Mouse (Mus musculus) midbrain, embryonic 15.5 days (tissue): ENCODE results near the gene Abcd3. TPM values are rescaled to one million over a fixed set of nuclear protein-coding genes. Genes with fewer than 3 reads are reported as not detected.

Experiments
- ATAC-seq: fragments of 200-750 bp; cut with Nextera tagmentation; replicated peaks from 2 replicates; pipeline ENCODE4 v1.8.0; 2017; ENCODE audit warnings: moderate TSS enrichment
- H3K27ac ChIP-seq: fragments of 300-500 bp; sonication (generic); 2 replicates; pipeline ENCODE4 v1.5.1; 2015; ENCODE audit warnings: mild to moderate bottlenecking, inconsistent platforms
- H3K27me3 ChIP-seq: fragments of 300-500 bp; sonication (generic); replicated peaks from 2 replicates; pipeline ENCODE4 v1.6.1; 2015; ENCODE audit warnings: inconsistent platforms
- H3K36me3 ChIP-seq: fragments of 300-500 bp; sonication (generic); replicated peaks from 2 replicates; pipeline ENCODE4 v1.6.1; 2015; ENCODE audit warnings: inconsistent platforms
- H3K4me1 ChIP-seq: fragments of 300-500 bp; sonication (generic); 2 replicates; pipeline ENCODE4 v1.6.1; 2015; ENCODE audit warnings: inconsistent platforms
- H3K4me2 ChIP-seq: fragments of 300-500 bp; sonication (generic); 2 replicates; pipeline ENCODE4 v1.6.1; 2015; ENCODE audit warnings: inconsistent platforms, mild to moderate bottlenecking, moderate library complexity
- H3K4me3 ChIP-seq: fragments of 300-500 bp; sonication (generic); 2 replicates; pipeline ENCODE4 v1.5.1; 2015; ENCODE audit warnings: mild to moderate bottlenecking, inconsistent platforms
- H3K9ac ChIP-seq: fragments of 300-500 bp; sonication (generic); 2 replicates; pipeline ENCODE4 v1.6.1; 2015; ENCODE audit warnings: mild to moderate bottlenecking, inconsistent platforms
- H3K9me3 ChIP-seq: fragments of 300-500 bp; sonication (generic); 2 replicates; pipeline ENCODE4 v1.6.1; 2016; ENCODE audit warnings: inconsistent platforms
- WGBS: fragments of 180-500 bp; shearing (Covaris S2); methylation state at CpG from one replicate; pipeline ENCODE4 v1.1.7; 2015; ENCODE audit warnings: mixed read lengths; 5-methylcytosine and 5-hydroxymethylcytosine counted together
- polyA plus RNA-seq: library from polyadenylated mRNA; unstranded; fragments of >200 nt; fragmentation: Nextera tagmentation; extraction: Ambion mirVana; gene quantifications from 2 replicates; pipeline ENCODE4 v1.2.1, GENCODE M21; 2015

Abcd3 gene
- polyA plus RNA-seq, 1 experiment from 2014 or later, result 70.8 TPM

DNA sequence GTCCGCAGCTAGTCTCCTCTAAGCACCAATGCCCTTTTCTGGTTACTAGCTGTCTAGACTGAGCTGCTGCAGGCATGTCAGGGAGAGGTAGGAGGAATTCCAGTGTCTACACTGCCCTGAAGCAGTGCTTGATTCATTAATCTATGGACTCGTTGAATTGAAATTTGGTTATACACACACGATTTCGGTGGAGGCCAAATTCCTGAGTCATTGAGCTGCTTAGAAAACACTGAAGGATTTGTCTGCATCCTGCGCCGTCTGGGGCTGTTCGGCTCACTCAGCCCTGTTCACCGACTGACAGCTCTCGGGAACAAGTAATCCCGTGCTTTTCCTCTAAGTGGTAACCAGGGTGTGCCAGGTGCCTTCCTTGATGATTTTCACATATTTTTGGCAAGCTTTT is 89.5 kb downstream of the Abcd3 start:
- no peak overlapping the region for H3K4me3 ChIP-seq
- peaks cover 29% of the 10 kb centered on the region for H3K4me1 ChIP-seq
- H3K27me3 ChIP-seq, result peaks cover 3% of the 10 kb centered on the region; the same call in 1 of the 2 replicates
- no peaks in the 10 kb centered on the region for H3K36me3 ChIP-seq
- H3K27ac ChIP-seq, result no peak overlapping the region
- no peak overlapping the region; the same call in none of the 2 replicates for H3K4me2 ChIP-seq
- H3K9me3 ChIP-seq, result no peaks in the 10 kb centered on the region
- no peak for ATAC-seq
- no peak overlapping the region for H3K9ac ChIP-seq
- 65% methylated on average over 10 of the region's 10 CpGs for WGBS

DNA sequence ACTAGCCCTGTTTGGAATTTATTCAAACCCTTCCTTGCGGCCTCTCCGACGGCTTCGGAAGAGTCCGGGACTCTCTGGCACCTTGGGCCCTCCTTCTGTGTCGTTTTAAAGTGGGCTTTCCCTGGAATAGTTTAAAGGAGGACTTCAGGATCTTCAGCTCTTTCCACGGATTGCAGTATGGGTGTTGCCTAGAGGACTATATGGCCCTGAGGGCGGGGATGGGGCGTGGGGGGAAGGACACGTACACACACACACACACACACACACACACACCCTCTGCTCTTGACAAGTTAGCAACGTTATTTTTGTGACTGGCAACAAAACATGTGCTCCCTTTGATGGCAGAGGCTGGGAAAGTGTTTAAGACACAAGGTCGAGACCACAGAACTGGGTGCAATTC is 90.5 kb downstream of the Abcd3 start:
- peaks cover 29% of the 10 kb centered on the region for H3K4me1 ChIP-seq
- no peak overlapping the region for H3K9ac ChIP-seq
- no peaks in the 10 kb centered on the region for H3K36me3 ChIP-seq
- peaks cover 3% of the 10 kb centered on the region; the same call in 1 of the 2 replicates for H3K27me3 ChIP-seq
- 41% methylated on average over 12 of the region's 12 CpGs for WGBS
- H3K9me3 ChIP-seq, result no peaks in the 10 kb centered on the region
- ATAC-seq, result no peak
- peak overlapping the region; percentile 81 for H3K4me3 ChIP-seq
- H3K27ac ChIP-seq, result no peak overlapping the region
- H3K4me2 ChIP-seq, result peak overlapping the region; percentile 84

- peaks cover 29% of the 10 kb centered on the region for H3K4me1 ChIP-seq
- H3K4me3 ChIP-seq, result peak overlapping the region; percentile 81
- H3K9ac ChIP-seq, result peak overlapping the region; percentile 72
- H3K27ac ChIP-seq, result peak overlapping the region; percentile 73
- no peaks in the 10 kb centered on the region for H3K9me3 ChIP-seq
- peaks cover 3% of the 10 kb centered on the region; the same call in 1 of the 2 replicates for H3K27me3 ChIP-seq
- peak overlapping the region; percentile 84 for H3K4me2 ChIP-seq
- ATAC-seq, result peak; percentile 73
- WGBS, result 6% methylated on average over 20 of the region's 20 CpGs
- H3K36me3 ChIP-seq, result no peaks in the 10 kb centered on the region
These were observed 91.1 kb downstream of the Abcd3 start for GRCm38 (mm10) chr3:121723968-121724524.

DNA sequence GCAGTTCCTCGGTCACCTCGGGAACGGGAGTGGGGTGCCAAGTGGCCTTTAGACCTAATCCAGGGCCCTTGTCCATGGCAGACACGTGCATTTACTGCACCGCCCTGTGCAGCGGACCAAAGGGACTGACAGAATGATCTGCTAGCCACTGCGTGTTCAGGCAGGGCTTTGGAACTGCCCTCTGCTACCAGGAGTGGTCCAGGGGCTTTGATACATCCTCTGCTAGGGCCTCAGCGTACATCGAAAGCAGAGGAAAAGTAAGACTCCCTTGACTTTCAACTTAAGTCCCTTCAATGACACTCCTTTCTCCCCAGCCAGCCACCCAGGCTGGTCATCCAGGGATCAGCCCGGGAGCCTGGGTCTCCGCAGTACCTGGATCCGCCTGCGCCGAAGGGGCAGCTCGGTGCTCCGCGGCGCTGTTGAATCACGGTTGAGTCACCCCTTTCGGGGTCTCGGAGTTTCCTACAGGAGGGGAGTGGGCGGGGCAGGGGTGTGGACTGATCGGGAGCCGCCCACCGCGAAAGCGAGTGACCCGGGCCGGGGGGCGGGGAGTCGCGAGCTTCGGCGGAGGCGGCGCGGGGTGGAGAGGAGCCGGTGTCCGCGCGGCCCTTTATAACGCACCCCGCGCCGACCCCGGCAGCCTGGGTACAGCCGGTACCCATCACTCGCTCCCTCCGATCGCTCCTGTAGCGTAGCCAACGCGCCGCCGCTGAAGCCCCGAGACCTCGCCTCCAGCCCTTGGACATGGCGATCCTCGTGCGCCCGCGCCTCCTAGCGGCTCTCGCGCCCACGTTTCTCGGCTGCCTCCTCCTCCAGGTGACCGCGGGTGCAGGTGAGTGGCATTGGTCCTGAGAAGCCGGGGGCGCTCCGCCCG is 91.9 kb downstream of the Abcd3 start, which contains the start of gene F3:
Gene F3, plus strand, starts transcription at position 567 of the 874 bp plus-strand sequence.
- Histone ChIP-seq H3K4me3 (peak within 1 kb of the TSS; percentile 81), H3K4me2 (peak within 1 kb of the TSS; percentile 84), H3K9ac (peak within 1 kb of the TSS; percentile 72), H3K4me1 (peaks cover 29% of the 10 kb centered on the region), H3K27me3 (peaks cover 3% of the 10 kb centered on the region; the same call in 1 of the 2 replicates), H3K36me3 (no peaks in the 10 kb centered on the region), H3K9me3 (no peaks in the 10 kb centered on the region), H3K27ac (peak within 1 kb of the TSS; percentile 73)
- under 1% methylated on average over 70 of the region's 73 CpGs for WGBS
- peak; percentile 89 for ATAC-seq

DNA sequence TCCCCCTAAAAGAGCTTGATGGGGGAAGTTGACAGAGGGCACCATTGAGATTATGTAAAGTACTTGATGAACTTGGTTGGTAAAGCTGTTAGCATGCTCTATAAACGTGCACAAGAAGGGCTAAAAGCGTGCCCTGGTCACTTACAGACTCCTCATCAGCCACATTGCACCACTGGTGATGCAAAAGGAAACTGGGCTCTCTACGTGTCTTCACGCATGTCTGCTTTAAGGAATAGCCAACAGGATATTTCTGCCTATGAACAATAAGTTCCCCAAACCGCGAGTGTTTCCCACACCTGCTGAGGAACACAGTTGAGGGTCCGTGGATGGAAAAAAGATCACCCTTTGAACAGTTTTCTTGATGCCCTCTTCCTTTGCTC is 93.4 kb downstream of the Abcd3 start:
- Histone ChIP-seq H3K4me2 (peak overlapping the region; percentile 31), H3K4me1 (peaks cover 29% of the 10 kb centered on the region), H3K27ac (peak overlapping the region; percentile 1; the same call in 1 of the 2 replicates)

DNA sequence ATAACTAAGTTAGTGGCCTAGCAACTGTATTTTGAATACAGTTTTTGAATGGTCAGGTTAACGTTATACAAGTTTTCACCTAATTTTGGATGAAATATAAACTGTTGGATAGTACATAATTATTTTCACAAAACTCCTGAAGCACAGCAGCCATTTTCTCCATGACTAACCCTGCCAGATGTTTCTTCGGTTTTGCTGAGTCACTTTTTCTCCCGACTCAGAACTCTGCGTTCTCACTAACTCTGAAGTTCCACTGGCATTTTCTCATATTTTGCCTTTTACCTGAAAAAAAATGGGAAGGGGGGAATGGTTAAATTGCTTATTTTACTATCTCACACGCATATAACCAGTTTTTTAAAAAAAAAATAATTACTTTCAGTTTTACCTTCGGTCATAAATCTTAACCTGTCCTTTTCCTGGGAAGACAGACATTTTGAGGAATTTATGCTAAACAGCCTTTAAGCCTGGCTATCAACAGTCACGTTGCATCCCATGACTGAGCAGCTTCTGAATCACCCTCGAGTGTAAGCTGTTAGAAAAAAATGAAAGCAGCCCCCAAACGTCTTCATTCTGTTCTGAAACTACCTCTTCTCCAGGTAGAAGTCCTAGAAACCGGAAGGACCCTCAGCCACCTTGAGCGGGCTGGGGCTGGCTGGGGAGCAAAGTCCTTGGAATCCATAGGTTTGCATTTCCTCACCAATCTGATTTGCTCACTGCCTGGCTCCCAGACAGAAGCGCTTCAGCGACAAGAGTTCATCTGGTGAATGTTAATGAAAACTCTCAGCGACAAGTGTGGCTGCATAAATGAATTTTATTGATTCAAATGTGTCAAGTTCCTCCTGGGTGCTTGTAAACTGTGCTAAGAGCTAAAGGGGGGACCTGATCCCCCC is 94.1 kb downstream of the Abcd3 start:
- peak overlapping the region; percentile 1; the same call in 1 of the 2 replicates for H3K27ac ChIP-seq

More for the DNA sequence above, 93.4 kb downstream of the Abcd3 start:
- 47% methylated on average over 7 of the region's 7 CpGs for WGBS
- no peak for ATAC-seq
- Histone ChIP-seq H3K9ac (no peak overlapping the region), H3K27me3 (peaks cover 3% of the 10 kb centered on the region; the same call in 1 of the 2 replicates), H3K4me3 (no peak overlapping the region), H3K9me3 (no peaks in the 10 kb centered on the region), H3K36me3 (no peaks in the 10 kb centered on the region)

GRCm38 (mm10) chr3:121719701-121720100 is 95.4 kb downstream of the Abcd3 start:
- Histone ChIP-seq H3K36me3 (no peaks in the 10 kb centered on the region), H3K4me2 (no peak overlapping the region), H3K27me3 (peaks cover 3% of the 10 kb centered on the region; the same call in 1 of the 2 replicates), H3K9ac (no peak overlapping the region), H3K4me3 (no peak overlapping the region), H3K9me3 (no peaks in the 10 kb centered on the region), H3K27ac (no peak overlapping the region), H3K4me1 (peaks cover 26% of the 10 kb centered on the region)
- 73% methylated on average over 3 of the region's 3 CpGs for WGBS
- ATAC-seq, result no peak

More for the DNA sequence above, 94.1 kb downstream of the Abcd3 start:
- H3K27me3 ChIP-seq, result peaks cover 3% of the 10 kb centered on the region; the same call in 1 of the 2 replicates
- no peaks in the 10 kb centered on the region for H3K36me3 ChIP-seq
- H3K9ac ChIP-seq, result no peak overlapping the region
- peak overlapping the region; percentile 31 for H3K4me2 ChIP-seq
- no peak overlapping the region for H3K4me3 ChIP-seq
- H3K4me1 ChIP-seq, result peaks cover 29% of the 10 kb centered on the region
- ATAC-seq, result no peak
- WGBS, result 42% methylated on average over 14 of the region's 14 CpGs
- no peaks in the 10 kb centered on the region for H3K9me3 ChIP-seq

DNA sequence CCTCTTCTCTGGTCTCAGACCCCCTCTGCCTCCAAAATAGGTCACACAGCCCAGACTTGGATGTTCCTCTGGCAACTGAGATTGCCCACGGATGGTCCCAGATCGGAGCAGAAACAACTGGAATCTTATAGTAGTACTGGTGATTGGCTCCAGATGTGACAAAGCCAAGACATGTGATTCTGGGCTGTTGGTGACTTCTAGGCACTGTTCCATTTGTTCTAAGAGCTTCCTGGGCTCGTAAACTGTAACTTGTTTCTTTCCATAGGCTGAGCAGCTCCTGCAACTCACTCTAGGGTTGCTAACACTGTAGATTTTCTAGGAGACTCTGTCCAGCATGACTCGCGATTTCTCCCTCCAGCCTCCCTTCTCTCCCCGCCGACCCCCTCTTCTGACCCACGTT is 96.4 kb downstream of the Abcd3 start:
- no peak overlapping the region for H3K4me3 ChIP-seq
- H3K27ac ChIP-seq, result no peak overlapping the region
- no peaks in the 10 kb centered on the region for H3K9me3 ChIP-seq
- WGBS, result 81% methylated on average over 8 of the region's 8 CpGs
- no peak overlapping the region for H3K4me2 ChIP-seq
- no peak overlapping the region for H3K9ac ChIP-seq
- no peak for ATAC-seq
- peaks cover 19% of the 10 kb centered on the region for H3K4me1 ChIP-seq
- H3K27me3 ChIP-seq, result peaks cover 3% of the 10 kb centered on the region; the same call in 1 of the 2 replicates
- H3K36me3 ChIP-seq, result no peaks in the 10 kb centered on the region

DNA sequence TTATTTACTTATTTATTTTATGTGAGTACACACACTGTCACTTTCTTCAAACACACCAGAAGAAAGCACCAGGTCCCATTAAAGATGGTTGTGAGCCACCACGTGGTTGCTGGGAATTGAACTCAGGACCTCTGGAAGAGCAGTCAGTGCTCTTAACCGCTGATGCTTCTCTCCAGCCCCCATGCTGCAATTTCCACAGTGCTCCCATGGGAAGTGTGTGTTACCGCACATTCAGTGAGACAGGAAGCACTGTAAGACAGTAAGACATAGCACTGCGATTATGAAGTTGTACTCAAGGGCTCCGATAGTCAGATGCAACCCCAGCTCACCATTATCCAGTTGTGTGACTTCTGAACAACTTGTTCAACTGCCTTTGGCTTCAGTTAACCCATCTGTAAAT is 98.6 kb downstream of the Abcd3 start:
- no peak for ATAC-seq

GRCm38 (mm10) chr3:121715741-121716459 is 99.2 kb downstream of the Abcd3 start:
- no peaks in the 10 kb centered on the region for H3K9me3 ChIP-seq
- H3K9ac ChIP-seq, result no peak overlapping the region
- H3K36me3 ChIP-seq, result no peaks in the 10 kb centered on the region
- no peak overlapping the region for H3K27ac ChIP-seq
- H3K4me1 ChIP-seq, result peaks cover 1% of the 10 kb centered on the region; the same call in 1 of the 2 replicates
- H3K4me3 ChIP-seq, result no peak overlapping the region
- no peak for ATAC-seq
- H3K4me2 ChIP-seq, result no peak overlapping the region
- H3K27me3 ChIP-seq, result no peaks in the 10 kb centered on the region
- WGBS, result 80% methylated on average over 6 of the region's 6 CpGs

More for the DNA sequence above, 98.6 kb downstream of the Abcd3 start:
- Histone ChIP-seq H3K9me3 (no peaks in the 10 kb centered on the region), H3K36me3 (no peaks in the 10 kb centered on the region), H3K4me1 (peaks cover 7% of the 10 kb centered on the region), H3K4me3 (no peak overlapping the region), H3K27me3 (no peaks in the 10 kb centered on the region), H3K27ac (no peak overlapping the region), H3K4me2 (no peak overlapping the region), H3K9ac (no peak overlapping the region)
- 90% methylated on average over 5 of the region's 5 CpGs for WGBS

DNA sequence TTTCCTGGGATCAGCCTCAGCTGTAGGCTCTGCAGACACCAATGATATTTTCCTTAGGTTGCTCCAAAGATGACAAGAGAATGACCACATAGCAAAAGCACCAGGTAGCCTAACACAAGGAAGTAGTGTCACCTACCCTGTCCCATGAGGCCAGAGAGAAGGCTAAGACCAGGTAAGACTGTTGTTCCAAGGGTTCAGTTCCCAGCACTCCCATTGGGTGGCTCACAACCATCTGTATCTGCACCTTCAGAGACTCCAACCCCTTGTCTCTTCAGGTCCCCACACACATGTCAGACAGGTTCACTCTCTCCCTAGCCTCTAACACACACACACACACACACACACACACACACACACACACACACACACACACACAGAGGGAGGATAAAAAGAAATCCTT is 99.8 kb downstream of the Abcd3 start:
- no peaks in the 10 kb centered on the region for H3K27me3 ChIP-seq
- ATAC-seq, result no peak
- no peaks in the 10 kb centered on the region for H3K4me1 ChIP-seq
- no peak overlapping the region for H3K4me3 ChIP-seq
- no peak overlapping the region for H3K27ac ChIP-seq
- H3K9me3 ChIP-seq, result no peaks in the 10 kb centered on the region
- H3K4me2 ChIP-seq, result no peak overlapping the region
- H3K36me3 ChIP-seq, result no peaks in the 10 kb centered on the region
- no peak overlapping the region for H3K9ac ChIP-seq
